Mouse (Mus musculus): ENCODE data around the gene Mtap. TPM values are rescaled to one million over a fixed set of nuclear protein-coding genes. Genes with fewer than 3 reads are reported as not detected.
A peak's percentile ranks its signal among the peaks of the same experiment; 100 is the strongest.

Gene Mtap
- 80.2 and 83.7 TPM in 2 replicates for polyA plus RNA-seq (2014; fragmentation: Nextera tagmentation; extraction: Ambion mirVana)

- H3K4me3 ChIP-seq (ENCODE audit: low read depth, low read length) = peak within 1 kb of the TSS; percentile 89
- no peaks in the 10 kb centered on the region for H3K36me3 ChIP-seq (ENCODE audit: control insufficient read depth, insufficient read depth, low read length)
- no peaks in the 10 kb centered on the region for H3K9me3 ChIP-seq (ENCODE audit: control insufficient read depth, low read length)
- H3K27ac ChIP-seq (ENCODE audit: low read depth, low read length) = peak within 1 kb of the TSS; percentile 67
- peak within 1 kb of the TSS; percentile 87 for H3K4me2 ChIP-seq
- no peaks in the 10 kb centered on the region for H3K27me3 ChIP-seq (replicated peaks; ENCODE audit: control insufficient read depth, insufficient read depth, low read length)
- DNase-seq (ENCODE audit: low spot score) (peak; percentile 86), ATAC-seq (replicated peaks; ENCODE audit: low FRiP score) (peak; percentile 88)
- 1% methylated on average over 28 of the region's 31 CpGs for WGBS
- H3K9ac ChIP-seq (ENCODE audit: low read depth, low read length) = peak within 1 kb of the TSS; percentile 81
- H3K4me1 ChIP-seq (replicated peaks; ENCODE audit: control insufficient read depth, insufficient read depth, low read length) = peaks cover 21% of the 10 kb centered on the region
Observed at GRCm38 (mm10) chr4:89136906-89137541, at the start of gene Mtap. Gene Mtap, plus strand, starts transcription at chr4:89137122.

- Histone ChIP-seq H3K4me1 (replicated peaks; ENCODE audit: control insufficient read depth, insufficient read depth, low read length) (no peaks in the 10 kb centered on the region; the same call in 1 of the 2 replicates), H3K4me3 (ENCODE audit: low read depth, low read length) (no peak overlapping the region), H3K4me2 (no peak overlapping the region), H3K36me3 (ENCODE audit: control insufficient read depth, insufficient read depth, low read length) (no peaks in the 10 kb centered on the region), H3K27ac (ENCODE audit: low read depth, low read length) (no peak overlapping the region), H3K27me3 (replicated peaks; ENCODE audit: control insufficient read depth, insufficient read depth, low read length) (no peaks in the 10 kb centered on the region), H3K9ac (ENCODE audit: low read depth, low read length) (no peak overlapping the region), H3K9me3 (ENCODE audit: control insufficient read depth, low read length) (no peaks in the 10 kb centered on the region)
- WGBS = 86% methylated on average over 7 of the region's 7 CpGs
- ATAC-seq (replicated peaks; ENCODE audit: low FRiP score) = no peak
- DNase-seq (ENCODE audit: low spot score) = no peak
Observed at GRCm38 (mm10) chr4:89089110-89089509, 47.8 kb upstream of the Mtap start.

DNA sequence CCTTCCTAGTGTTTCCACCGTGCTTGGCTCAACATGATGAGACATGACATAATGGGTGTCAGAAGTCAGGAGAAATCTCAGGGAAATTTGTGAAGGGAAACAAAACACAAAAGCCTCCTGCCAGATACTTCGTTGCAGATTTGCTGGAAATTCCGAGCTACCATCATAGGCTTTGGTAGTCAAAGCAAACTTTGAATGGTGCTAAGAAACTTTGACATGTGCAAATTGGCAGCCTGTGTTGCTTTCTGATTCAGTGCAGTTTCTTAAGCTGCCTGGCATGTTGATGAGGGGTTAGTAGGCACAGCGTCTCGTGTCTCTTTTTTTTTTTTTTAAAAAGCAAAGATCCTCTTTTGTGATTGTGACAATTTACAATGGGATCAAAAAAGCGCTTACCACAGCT, 46.7 kb upstream of the Mtap start:
- ATAC-seq (replicated peaks; ENCODE audit: low FRiP score) (no peak), DNase-seq (ENCODE audit: low spot score) (no peak)
- Histone ChIP-seq H3K4me2 (no peak overlapping the region), H3K4me1 (replicated peaks; ENCODE audit: control insufficient read depth, insufficient read depth, low read length) (no peaks in the 10 kb centered on the region; the same call in 1 of the 2 replicates), H3K9me3 (ENCODE audit: control insufficient read depth, low read length) (no peaks in the 10 kb centered on the region), H3K4me3 (ENCODE audit: low read depth, low read length) (no peak overlapping the region), H3K27ac (ENCODE audit: low read depth, low read length) (no peak overlapping the region), H3K9ac (ENCODE audit: low read depth, low read length) (no peak overlapping the region), H3K27me3 (replicated peaks; ENCODE audit: control insufficient read depth, insufficient read depth, low read length) (no peaks in the 10 kb centered on the region), H3K36me3 (ENCODE audit: control insufficient read depth, insufficient read depth, low read length) (no peaks in the 10 kb centered on the region)
- WGBS = 76% methylated on average over 6 of the region's 6 CpGs

- no peaks in the 10 kb centered on the region; the same call in 1 of the 2 replicates for H3K4me1 ChIP-seq (replicated peaks; ENCODE audit: control insufficient read depth, insufficient read depth, low read length)
- H3K27ac ChIP-seq (ENCODE audit: low read depth, low read length) = no peak overlapping the region
- no peak for ATAC-seq (replicated peaks; ENCODE audit: low FRiP score)
- no peaks in the 10 kb centered on the region for H3K27me3 ChIP-seq (replicated peaks; ENCODE audit: control insufficient read depth, insufficient read depth, low read length)
- 44% methylated on average over 5 of the region's 5 CpGs for WGBS
- no peak overlapping the region for H3K4me3 ChIP-seq (ENCODE audit: low read depth, low read length)
- H3K9ac ChIP-seq (ENCODE audit: low read depth, low read length) = no peak overlapping the region
- no peaks in the 10 kb centered on the region for H3K36me3 ChIP-seq (ENCODE audit: control insufficient read depth, insufficient read depth, low read length)
- no peak for DNase-seq (ENCODE audit: low spot score)
- H3K9me3 ChIP-seq (ENCODE audit: control insufficient read depth, low read length) = no peaks in the 10 kb centered on the region
- H3K4me2 ChIP-seq = no peak overlapping the region
Observed at GRCm38 (mm10) chr4:89092153-89092552, 44.8 kb upstream of the Mtap start.

GRCm38 (mm10) chr4:89094773-89095172, 42.1 kb upstream of the Mtap start:
- Histone ChIP-seq H3K9me3 (ENCODE audit: control insufficient read depth, low read length) (no peaks in the 10 kb centered on the region), H3K9ac (ENCODE audit: low read depth, low read length) (no peak overlapping the region), H3K4me1 (replicated peaks; ENCODE audit: control insufficient read depth, insufficient read depth, low read length) (no peaks in the 10 kb centered on the region; the same call in 1 of the 2 replicates), H3K27ac (ENCODE audit: low read depth, low read length) (no peak overlapping the region), H3K4me3 (ENCODE audit: low read depth, low read length) (no peak overlapping the region), H3K27me3 (replicated peaks; ENCODE audit: control insufficient read depth, insufficient read depth, low read length) (no peaks in the 10 kb centered on the region), H3K36me3 (ENCODE audit: control insufficient read depth, insufficient read depth, low read length) (no peaks in the 10 kb centered on the region), H3K4me2 (no peak overlapping the region)
- ATAC-seq (replicated peaks; ENCODE audit: low FRiP score) = no peak
- no peak for DNase-seq (ENCODE audit: low spot score)
- 92% methylated on average over 5 of the region's 5 CpGs for WGBS

DNA sequence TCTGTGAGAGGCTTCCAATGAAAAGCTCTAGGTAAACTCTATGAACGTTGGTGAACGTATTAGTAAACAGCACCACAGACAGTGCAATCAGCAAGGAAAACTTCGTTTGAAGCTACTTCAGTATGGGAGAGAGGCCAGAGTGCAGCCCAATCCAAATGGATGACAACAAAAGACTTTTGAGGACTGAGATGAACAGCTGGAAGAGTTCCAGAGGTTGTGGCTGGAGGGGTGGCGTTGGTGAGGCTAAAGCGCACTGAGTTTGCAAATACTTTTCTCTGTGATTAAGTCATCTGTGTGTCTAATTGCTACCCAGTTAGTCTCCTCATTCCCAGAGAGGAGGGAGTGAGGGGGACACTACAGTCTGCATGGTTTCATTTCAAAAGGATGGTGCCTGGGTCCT, 38.7 kb upstream of the Mtap start:
- Histone ChIP-seq H3K27ac (ENCODE audit: low read depth, low read length) (no peak overlapping the region), H3K9ac (ENCODE audit: low read depth, low read length) (no peak overlapping the region), H3K9me3 (ENCODE audit: control insufficient read depth, low read length) (no peaks in the 10 kb centered on the region), H3K27me3 (replicated peaks; ENCODE audit: control insufficient read depth, insufficient read depth, low read length) (no peaks in the 10 kb centered on the region), H3K4me3 (ENCODE audit: low read depth, low read length) (no peak overlapping the region), H3K4me2 (no peak overlapping the region), H3K36me3 (ENCODE audit: control insufficient read depth, insufficient read depth, low read length) (no peaks in the 10 kb centered on the region), H3K4me1 (replicated peaks; ENCODE audit: control insufficient read depth, insufficient read depth, low read length) (no peaks in the 10 kb centered on the region)
- DNase-seq (ENCODE audit: low spot score) (no peak), ATAC-seq (replicated peaks; ENCODE audit: low FRiP score) (no peak)
- 72% methylated on average over 5 of the region's 5 CpGs for WGBS

GRCm38 (mm10) chr4:89101276-89101675, 35.6 kb upstream of the Mtap start:
- no peak for ATAC-seq (replicated peaks; ENCODE audit: low FRiP score)
- H3K36me3 ChIP-seq (ENCODE audit: control insufficient read depth, insufficient read depth, low read length) = no peaks in the 10 kb centered on the region

GRCm38 (mm10) chr4:89102283-89102682, 34.6 kb upstream of the Mtap start:
- no peaks in the 10 kb centered on the region for H3K9me3 ChIP-seq (ENCODE audit: control insufficient read depth, low read length)
- no peak overlapping the region for H3K9ac ChIP-seq (ENCODE audit: low read depth, low read length)
- H3K36me3 ChIP-seq (ENCODE audit: control insufficient read depth, insufficient read depth, low read length) = no peaks in the 10 kb centered on the region
- no peaks in the 10 kb centered on the region for H3K4me1 ChIP-seq (replicated peaks; ENCODE audit: control insufficient read depth, insufficient read depth, low read length)
- H3K27ac ChIP-seq (ENCODE audit: low read depth, low read length) = no peak overlapping the region
- WGBS = 67% methylated on average over 2 of the region's 2 CpGs
- no peak overlapping the region for H3K4me3 ChIP-seq (ENCODE audit: low read depth, low read length)
- no peaks in the 10 kb centered on the region for H3K27me3 ChIP-seq (replicated peaks; ENCODE audit: control insufficient read depth, insufficient read depth, low read length)
- DNase-seq (ENCODE audit: low spot score) (no peak), ATAC-seq (replicated peaks; ENCODE audit: low FRiP score) (no peak)
- no peak overlapping the region for H3K4me2 ChIP-seq

More at GRCm38 (mm10) chr4:89101276-89101675, 35.6 kb upstream of the Mtap start:
- WGBS = 80% methylated on average over 3 of the region's 3 CpGs
- Histone ChIP-seq H3K27ac (ENCODE audit: low read depth, low read length) (no peak overlapping the region), H3K9ac (ENCODE audit: low read depth, low read length) (no peak overlapping the region), H3K27me3 (replicated peaks; ENCODE audit: control insufficient read depth, insufficient read depth, low read length) (no peaks in the 10 kb centered on the region), H3K4me1 (replicated peaks; ENCODE audit: control insufficient read depth, insufficient read depth, low read length) (no peaks in the 10 kb centered on the region), H3K9me3 (ENCODE audit: control insufficient read depth, low read length) (no peaks in the 10 kb centered on the region), H3K4me3 (ENCODE audit: low read depth, low read length) (no peak overlapping the region), H3K4me2 (no peak overlapping the region)
- DNase-seq (ENCODE audit: low spot score) = no peak

DNA sequence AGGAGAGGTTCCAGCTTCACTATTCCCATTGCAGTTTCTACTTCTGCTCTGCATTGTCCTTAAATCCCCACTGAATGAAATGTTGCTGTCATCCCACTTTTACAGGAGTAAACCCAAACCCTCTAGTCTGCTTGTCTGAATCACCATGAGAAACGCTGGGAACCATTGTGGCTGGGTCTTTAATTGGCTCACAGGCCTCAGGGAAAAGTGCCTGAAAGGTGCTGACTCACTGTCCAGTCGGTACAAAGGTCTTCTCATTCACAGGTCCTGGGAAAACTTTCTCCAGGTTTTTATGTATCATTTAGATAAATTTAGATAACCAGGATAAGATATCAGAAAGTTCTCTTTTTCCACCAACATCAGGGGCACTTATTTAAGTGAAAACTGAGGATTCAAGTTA, 31.4 kb upstream of the Mtap start:
- no peak overlapping the region for H3K4me2 ChIP-seq
- no peak for DNase-seq (ENCODE audit: low spot score)
- no peak overlapping the region for H3K9ac ChIP-seq (ENCODE audit: low read depth, low read length)
- H3K9me3 ChIP-seq (ENCODE audit: control insufficient read depth, low read length) = no peaks in the 10 kb centered on the region
- 33% methylated on average over 2 of the region's 2 CpGs for WGBS
- H3K4me1 ChIP-seq (replicated peaks; ENCODE audit: control insufficient read depth, insufficient read depth, low read length) = no peaks in the 10 kb centered on the region
- no peak for ATAC-seq (replicated peaks; ENCODE audit: low FRiP score)
- H3K27me3 ChIP-seq (replicated peaks; ENCODE audit: control insufficient read depth, insufficient read depth, low read length) = no peaks in the 10 kb centered on the region
- H3K27ac ChIP-seq (ENCODE audit: low read depth, low read length) = no peak overlapping the region
- no peak overlapping the region for H3K4me3 ChIP-seq (ENCODE audit: low read depth, low read length)
- no peaks in the 10 kb centered on the region for H3K36me3 ChIP-seq (ENCODE audit: control insufficient read depth, insufficient read depth, low read length)
